Mouse (Mus musculus) MEL (cell line): ENCODE data around the gene Arl8a. TPM values are rescaled to one million over a fixed set of nuclear protein-coding genes. Genes with fewer than 3 reads are reported as not detected.
A peak's percentile ranks its signal among the peaks of the same experiment; 100 is the strongest.

Source experiments
- DNase-seq: peaks from one replicate; pipeline ENCODE4 v3.0.0; 2011; ENCODE audit warnings: low read depth, low spot score
- H3K27ac ChIP-seq: 2 replicates; pipeline ENCODE4 v1.5.1; 2012; ENCODE audit warnings: low read depth, mild to moderate bottlenecking, control low read depth, low read length, moderate library complexity; ENCODE audit not compliant: control insufficient read depth
- H3K27me3 ChIP-seq, 2 experiments: fragments of 150-350 bp in 1 of 2; sonication (generic) in 1 of 2; 2 replicates each; pipeline ENCODE4 v1.6.1; 2012; ENCODE audit warnings: low read length in 2 of 2, mild to moderate bottlenecking in 2 of 2, improper control_type of control experiment in 1 of 2, moderate library complexity in 1 of 2; ENCODE audit not compliant: insufficient read depth in 2 of 2, control insufficient read depth in 1 of 2
- H3K36me3 ChIP-seq, 2 experiments: 2 replicates each; pipeline ENCODE4 v1.6.1; 2012 to 2014; ENCODE audit warnings: low read length in 2 of 2, improper control_type of control experiment in 1 of 2, inconsistent platforms in 1 of 2, mild to moderate bottlenecking in 1 of 2; ENCODE audit not compliant: insufficient read depth in 2 of 2, control insufficient read depth in 1 of 2
- H3K4me1 ChIP-seq, 2 experiments: fragments of 150-350 bp in 1 of 2; sonication (generic) in 1 of 2; 2 replicates each; pipeline ENCODE4 v1.6.1; 2012; ENCODE audit warnings: low read length in 2 of 2, improper control_type of control experiment in 1 of 2, mild to moderate bottlenecking in 1 of 2; ENCODE audit not compliant: insufficient read depth in 2 of 2, control insufficient read depth in 1 of 2
- H3K4me3 ChIP-seq, 2 experiments: fragments of 150-350 bp in 1 of 2; sonication (generic) in 1 of 2; 2 replicates each; pipeline ENCODE4 v1.5.1; 2012; ENCODE audit warnings: low read depth in 2 of 2, low read length in 2 of 2, mild to moderate bottlenecking in 2 of 2, moderate library complexity in 2 of 2, control low read depth in 1 of 2, improper control_type of control experiment in 1 of 2; ENCODE audit not compliant: control insufficient read depth in 1 of 2, insufficient read depth in 1 of 2
- H3K79me2 ChIP-seq: 2 replicates; pipeline ENCODE4 v1.6.1; 2012; ENCODE audit warnings: mild to moderate bottlenecking, low read length, moderate library complexity; ENCODE audit not compliant: control insufficient read depth, poor library complexity, insufficient read depth
- H3K9ac ChIP-seq: 2 replicates; pipeline ENCODE4 v1.6.1; 2012; ENCODE audit warnings: low read depth, mild to moderate bottlenecking, control low read depth, low read length, moderate library complexity; ENCODE audit not compliant: control insufficient read depth, poor library complexity, severe bottlenecking
- H3K9me3 ChIP-seq: fragments of 150-350 bp; sonication (generic); replicated peaks from 2 replicates; pipeline ENCODE4 v1.6.1; 2012; ENCODE audit warnings: mild to moderate bottlenecking, low read length, improper control_type of control experiment, moderate library complexity; ENCODE audit not compliant: insufficient read depth
- BHLHE40 ChIP-seq: IDR thresholded peaks from 2 replicates; pipeline ENCODE4 v1.6.1; 2012; ENCODE audit warnings: low read depth, mild to moderate bottlenecking, inconsistent platforms, low read length, improper control_type of control experiment, borderline replicate concordance
- CHD1 ChIP-seq: IDR thresholded peaks from 2 replicates; pipeline ENCODE4 v1.6.1; 2012; ENCODE audit warnings: low read depth, mild to moderate bottlenecking, inconsistent platforms, low read length, improper control_type of control experiment
- CTCF ChIP-seq, 3 experiments: IDR thresholded peaks in 2 of 3; conservative IDR thresholded peaks in 1 of 3; 2 replicates each; pipeline ENCODE4 v1.5.1; 2011 to 2012; ENCODE audit warnings: low read length in 3 of 3, low read depth in 2 of 3, mild to moderate bottlenecking in 2 of 3, improper control_type of control experiment in 1 of 3, inconsistent platforms in 1 of 3, mixed read lengths in 1 of 3, moderate library complexity in 1 of 3; ENCODE audit not compliant: control insufficient read depth in 1 of 3, insufficient read depth in 1 of 3, poor library complexity in 1 of 3, severe bottlenecking in 1 of 3
- E2F4 ChIP-seq: IDR thresholded peaks from 2 replicates; pipeline ENCODE4 v1.6.1; 2011; ENCODE audit warnings: low read depth, low read length, improper control_type of control experiment, borderline replicate concordance
- ELF1 ChIP-seq: IDR thresholded peaks from 2 replicates; pipeline ENCODE4 v1.6.1; 2014; ENCODE audit warnings: low read depth, mild to moderate bottlenecking, inconsistent platforms, low read length, improper control_type of control experiment, moderate library complexity
- ETS1 ChIP-seq: IDR thresholded peaks from 2 replicates; pipeline ENCODE4 v1.6.1; 2012; ENCODE audit warnings: low read depth, mild to moderate bottlenecking, inconsistent platforms, low read length, improper control_type of control experiment, moderate library complexity
- HCFC1 ChIP-seq: IDR thresholded peaks from 2 replicates; pipeline ENCODE4 v1.6.1; 2012; ENCODE audit warnings: low read depth, mild to moderate bottlenecking, inconsistent platforms, low read length, improper control_type of control experiment, moderate library complexity
- JUND ChIP-seq: IDR thresholded peaks from 2 replicates; pipeline ENCODE4 v1.6.1; 2011; ENCODE audit warnings: low read depth, mild to moderate bottlenecking, improper control_type of control experiment, low read length
- MAFK ChIP-seq: IDR thresholded peaks from 2 replicates; pipeline ENCODE4 v1.6.1; 2011; ENCODE audit warnings: low read depth, mild to moderate bottlenecking, low read length, improper control_type of control experiment, borderline replicate concordance
- MAX ChIP-seq: IDR thresholded peaks from 2 replicates; pipeline ENCODE4 v1.6.1; 2011; ENCODE audit warnings: low read length, improper control_type of control experiment
- MAZ ChIP-seq: IDR thresholded peaks from 2 replicates; pipeline ENCODE4 v1.6.1; 2012; ENCODE audit warnings: low read depth, mild to moderate bottlenecking, inconsistent platforms, low read length, improper control_type of control experiment
- MEF2A ChIP-seq: IDR thresholded peaks from 2 replicates; pipeline ENCODE4 v1.6.1; 2014; ENCODE audit warnings: low read depth, mild to moderate bottlenecking, inconsistent platforms, low read length, improper control_type of control experiment; ENCODE audit not compliant: poor library complexity, insufficient replicate concordance, severe bottlenecking; ENCODE audit errors: extremely low read depth
- MXI1 ChIP-seq: IDR thresholded peaks from 2 replicates; pipeline ENCODE4 v1.6.1; 2011; ENCODE audit warnings: mild to moderate bottlenecking, low read depth, low read length, improper control_type of control experiment
- MYB ChIP-seq: IDR thresholded peaks from 2 replicates; pipeline ENCODE4 v1.6.1; 2011; ENCODE audit warnings: mild to moderate bottlenecking, low read depth, low read length, improper control_type of control experiment
- NELFE ChIP-seq: IDR thresholded peaks from 2 replicates; pipeline ENCODE4 v1.6.1; 2011; ENCODE audit warnings: low read depth, low read length, improper control_type of control experiment
- POLR2A ChIP-seq, 2 experiments: IDR thresholded peaks; 2 replicates each; pipeline ENCODE4 v1.6.1; 2011 to 2012; ENCODE audit warnings: low read length in 2 of 2, mild to moderate bottlenecking in 2 of 2, control low read depth in 1 of 2, improper control_type of control experiment in 1 of 2, low read depth in 1 of 2, moderate library complexity in 1 of 2; ENCODE audit not compliant: control insufficient read depth in 1 of 2, insufficient read depth in 1 of 2, poor library complexity in 1 of 2
- POLR2AphosphoS5 ChIP-seq: IDR thresholded peaks from 2 replicates; pipeline ENCODE4 v1.6.1; 2012; ENCODE audit warnings: low read depth, borderline replicate concordance, mild to moderate bottlenecking, inconsistent platforms, low read length, moderate library complexity, mixed read lengths
- RAD21 ChIP-seq: IDR thresholded peaks from 2 replicates; pipeline ENCODE4 v1.6.1; 2011; ENCODE audit warnings: mild to moderate bottlenecking, low read depth, low read length, improper control_type of control experiment
- RCOR1 ChIP-seq: IDR thresholded peaks from 2 replicates; pipeline ENCODE4 v1.6.1; 2012; ENCODE audit warnings: low read depth, mild to moderate bottlenecking, inconsistent platforms, low read length, improper control_type of control experiment
- SIN3A ChIP-seq: IDR thresholded peaks from 2 replicates; pipeline ENCODE4 v1.6.1; 2012; ENCODE audit warnings: low read length, improper control_type of control experiment, inconsistent platforms
- SMC3 ChIP-seq: IDR thresholded peaks from 2 replicates; pipeline ENCODE4 v1.6.1; 2011; ENCODE audit warnings: low read depth, low read length, improper control_type of control experiment
- TCF12 ChIP-seq: IDR thresholded peaks from 2 replicates; pipeline ENCODE4 v1.6.1; 2014; ENCODE audit warnings: low read depth, mild to moderate bottlenecking, inconsistent platforms, low read length, improper control_type of control experiment, moderate library complexity
- USF2 ChIP-seq, 2 experiments: IDR thresholded peaks; 2 replicates each; pipeline ENCODE4 v1.6.1; 2011 to 2012; ENCODE audit warnings: improper control_type of control experiment in 2 of 2, low read length in 2 of 2, borderline replicate concordance in 1 of 2, inconsistent platforms in 1 of 2, low read depth in 1 of 2, mild to moderate bottlenecking in 1 of 2; ENCODE audit not compliant: insufficient read depth in 1 of 2
- ZC3H11A ChIP-seq: IDR thresholded peaks from 2 replicates; pipeline ENCODE4 v1.6.1; 2012; ENCODE audit warnings: low read depth, mild to moderate bottlenecking, inconsistent platforms, low read length, improper control_type of control experiment
- polyA plus RNA-seq, 2 experiments: library from polyadenylated mRNA; stranded (reverse) in 1 of 2; unstranded in 1 of 2; fragments of >175 nt in 1 of 2; fragments of >200 nt in 1 of 2; gene quantifications; 2 replicates each; pipeline versions ENCODE4 v1.2.1 to v1.2.4; 2012; ENCODE audit warnings: low replicate concordance in 2 of 2, low read depth in 1 of 2; ENCODE audit not compliant: insufficient read length in 2 of 2, insufficient read depth in 1 of 2, missing spikeins in 1 of 2
- total RNA-seq: library from RNA; depleted of rRNA; stranded (reverse); fragments of 300-350 nt; gene quantifications from 2 replicates; pipeline ENCODE4 v1.2.3, GENCODE M21; 2012

Arl8a gene
- total and polyA plus RNA-seq, 3 experiments: 8.0 to 47.7 TPM; not detected in 1

DNA sequence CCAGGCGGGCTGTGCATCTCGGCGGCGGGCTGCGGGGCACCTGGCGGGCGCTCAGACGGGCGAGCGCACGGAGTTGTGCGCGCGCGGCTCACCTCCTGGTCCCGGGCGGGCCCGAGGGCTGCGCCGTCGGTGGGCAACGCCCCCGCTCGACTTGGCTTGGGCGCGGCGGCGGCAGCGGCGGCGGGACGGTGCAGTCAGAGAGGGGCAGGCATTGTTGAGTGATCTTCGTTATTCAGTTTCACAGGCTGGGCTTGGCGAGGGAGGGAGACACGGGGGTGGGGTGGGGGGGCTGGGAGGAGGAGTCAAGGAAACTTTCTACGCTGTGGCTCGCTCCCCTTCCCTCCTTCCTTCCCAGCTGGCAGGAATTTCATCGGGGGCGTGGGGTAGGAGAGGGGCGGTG is 41.5 kb upstream of the Arl8a start, which contains the start of gene Lgr6:
Lgr6 (minus strand) TSS at position 153 of the 400 bp plus-strand sequence.
- no peak for TF ChIP-seq CHD1
- no peak for TF ChIP-seq RCOR1
- TF ChIP-seq CTCF (IDR thresholded peaks at IDR 0.05 in 2 of 3, conservative IDR thresholded peaks at IDR 0.05 in 1 of 3; ENCODE audit: control insufficient read depth in 1 of 3, insufficient read depth in 1 of 3, low read depth in 2 of 3, low read length in 3 of 3, poor library complexity in 1 of 3, severe bottlenecking in 1 of 3): no peak
- no peak for TF ChIP-seq POLR2A (IDR thresholded peaks at IDR 0.05; ENCODE audit: control insufficient read depth in 1 of 2, insufficient read depth in 1 of 2, low read depth in 1 of 2, low read length in 2 of 2, poor library complexity in 1 of 2)
- TF ChIP-seq E2F4: no peak
- TF ChIP-seq HCFC1: no peak
- TF ChIP-seq MAX: no peak
- no peak for TF ChIP-seq MAFK
- no peak for TF ChIP-seq POLR2AphosphoS5
- TF ChIP-seq MXI1: no peak
- DNase-seq: peak; percentile 26
- H3K4me1 ChIP-seq: peaks cover 0 to 9% of the 10 kb centered on the region in 2 experiments; a peak in 2 of 4 replicates
- no peaks in the 10 kb centered on the region for H3K9me3 ChIP-seq
- peak within 1 kb of the TSS; percentile 14; the same call in 1 of the 2 replicates for H3K9ac ChIP-seq
- H3K36me3 ChIP-seq: 0 out of 4 replicates have a peak, but pooled peaks cover 0 to 4% of the 10 kb centered on the region in 2 experiments
- H3K79me2 ChIP-seq: no peaks in the 10 kb centered on the region
- H3K4me3 ChIP-seq: peak within 1 kb of the TSS; percentile 20 to 40; a peak in 3 of 4 replicates
- H3K27ac ChIP-seq: no peak within 1 kb of the TSS
- no peaks in the 10 kb centered on the region for H3K27me3 ChIP-seq

DNA sequence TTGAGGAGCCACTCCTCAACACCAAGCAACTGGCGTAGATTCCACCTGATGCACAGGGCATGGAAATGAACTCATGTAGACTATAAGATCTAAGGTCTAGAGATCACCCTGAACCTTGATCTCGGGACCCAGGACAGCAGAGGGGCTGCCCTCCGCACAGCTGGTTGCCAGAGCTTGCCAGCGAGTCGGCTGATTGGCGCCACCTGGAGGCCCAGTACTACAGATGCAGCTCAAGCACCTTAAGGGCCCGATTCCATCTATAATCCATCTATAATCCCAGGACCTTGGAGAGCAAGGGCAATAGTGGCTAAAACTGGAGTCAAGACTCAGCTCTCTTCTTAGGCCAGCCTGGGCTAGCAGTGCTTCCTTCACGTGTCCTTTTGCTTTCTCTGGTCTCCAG is 40.7 kb upstream of the Arl8a start:
- Histone ChIP-seq H3K9me3 (no peaks in the 10 kb centered on the region), H3K9ac (peak overlapping the region; percentile 14; the same call in 1 of the 2 replicates), H3K27ac (no peak overlapping the region), H3K79me2 (no peaks in the 10 kb centered on the region), H3K4me3 (peak overlapping the region; percentile 20 to 40; a peak in 3 of 4 replicates), H3K36me3 (0 out of 4 replicates have a peak, but pooled peaks cover 0 to 4% of the 10 kb centered on the region in 2 experiments), H3K27me3 (no peaks in the 10 kb centered on the region), H3K4me1 (peaks cover 0 to 6% of the 10 kb centered on the region in 2 experiments; a peak in 1 of 4 replicates)
- peak; percentile 85 for DNase-seq
- TF ChIP-seq CTCF (IDR thresholded peaks at IDR 0.05 in 2 of 3, conservative IDR thresholded peaks at IDR 0.05 in 1 of 3; ENCODE audit: control insufficient read depth in 1 of 3, insufficient read depth in 1 of 3, low read depth in 2 of 3, low read length in 3 of 3, poor library complexity in 1 of 3, severe bottlenecking in 1 of 3) (peak; percentile 75 to 93 (median 84)), ETS1 (no peak), NELFE (no peak), E2F4 (no peak), USF2 (IDR thresholded peaks at IDR 0.05; ENCODE audit: borderline replicate concordance in 1 of 2, insufficient read depth in 1 of 2, low read depth in 1 of 2, low read length in 2 of 2) (no peak), MXI1 (no peak), SIN3A (peak; percentile 45; the same call in 1 of the 2 replicates), BHLHE40 (no peak), POLR2A (IDR thresholded peaks at IDR 0.05; ENCODE audit: control insufficient read depth in 1 of 2, insufficient read depth in 1 of 2, low read depth in 1 of 2, low read length in 2 of 2, poor library complexity in 1 of 2) (no peak), ZC3H11A (peak; percentile 58), RAD21 (peak; percentile 69), JUND (no peak), MYB (no peak), ELF1 (no peak), MEF2A (no peak), MAZ (peak; percentile 34; the same call in 1 of the 2 replicates), MAFK (no peak), SMC3 (peak; percentile 78), TCF12 (no peak)
